Mouse (Mus musculus): ENCODE results near the gene Capn8. TPM values are rescaled to one million over a fixed set of nuclear protein-coding genes. Genes with fewer than 3 reads are reported as not detected.

Capn8 gene
- polyA plus RNA-seq, 1 experiment from 2014 or later, result not detected

DNA sequence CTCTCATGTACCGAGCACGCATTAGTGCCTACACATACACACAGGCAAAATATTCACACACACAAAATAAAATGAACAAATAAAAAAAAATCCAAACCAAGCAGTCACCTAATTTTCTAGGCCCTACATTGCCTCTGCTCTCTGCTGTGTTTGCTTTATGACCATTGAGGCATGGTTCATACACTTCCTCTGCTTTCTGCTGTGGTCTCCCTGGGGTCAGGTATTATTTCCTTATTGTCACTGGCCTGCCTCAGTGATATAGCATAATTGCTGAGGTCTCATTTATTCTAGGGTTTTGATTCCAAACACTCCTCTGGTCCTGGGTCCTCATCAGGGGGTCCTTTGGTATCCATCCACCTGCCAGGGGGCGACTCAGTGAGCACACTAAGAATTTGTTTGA lies 39.2 kb upstream of the Capn8 start:
- no peak overlapping the region for H3K9ac ChIP-seq (replicated peaks)
- ATAC-seq (ENCODE audit: insufficient number of reproducible peaks, insufficient read depth, low FRiP score, low TSS enrichment, low read depth), result no peak
- H3K4me3 ChIP-seq (replicated peaks), result no peak overlapping the region
- peaks cover 29% of the 10 kb centered on the region for H3K4me1 ChIP-seq (replicated peaks)
- H3K36me3 ChIP-seq, result no peaks in the 10 kb centered on the region
- no peak overlapping the region for H3K4me2 ChIP-seq
- no peak overlapping the region for H3K27ac ChIP-seq
- peaks cover 26% of the 10 kb centered on the region for H3K27me3 ChIP-seq
- no peaks in the 10 kb centered on the region for H3K9me3 ChIP-seq
- 86% methylated on average over 3 of the region's 3 CpGs for WGBS

- no peak overlapping the region for H3K4me3 ChIP-seq (replicated peaks)
- peaks cover 26% of the 10 kb centered on the region for H3K27me3 ChIP-seq
- no peaks in the 10 kb centered on the region for H3K36me3 ChIP-seq
- no peak for ATAC-seq (ENCODE audit: insufficient number of reproducible peaks, insufficient read depth, low FRiP score, low TSS enrichment, low read depth)
- 43% methylated on average over 13 of the region's 13 CpGs for WGBS
- H3K9ac ChIP-seq (replicated peaks), result no peak overlapping the region
- H3K4me2 ChIP-seq, result 0 out of 2 replicates have a peak overlapping the region, but pooled peaks have one; percentile 35
- H3K9me3 ChIP-seq, result no peaks in the 10 kb centered on the region
- no peak overlapping the region for H3K27ac ChIP-seq
- H3K4me1 ChIP-seq (replicated peaks), result peaks cover 17% of the 10 kb centered on the region
Observed at GRCm38 (mm10) chr1:182527261-182527766, 37.5 kb upstream of the Capn8 start.

DNA sequence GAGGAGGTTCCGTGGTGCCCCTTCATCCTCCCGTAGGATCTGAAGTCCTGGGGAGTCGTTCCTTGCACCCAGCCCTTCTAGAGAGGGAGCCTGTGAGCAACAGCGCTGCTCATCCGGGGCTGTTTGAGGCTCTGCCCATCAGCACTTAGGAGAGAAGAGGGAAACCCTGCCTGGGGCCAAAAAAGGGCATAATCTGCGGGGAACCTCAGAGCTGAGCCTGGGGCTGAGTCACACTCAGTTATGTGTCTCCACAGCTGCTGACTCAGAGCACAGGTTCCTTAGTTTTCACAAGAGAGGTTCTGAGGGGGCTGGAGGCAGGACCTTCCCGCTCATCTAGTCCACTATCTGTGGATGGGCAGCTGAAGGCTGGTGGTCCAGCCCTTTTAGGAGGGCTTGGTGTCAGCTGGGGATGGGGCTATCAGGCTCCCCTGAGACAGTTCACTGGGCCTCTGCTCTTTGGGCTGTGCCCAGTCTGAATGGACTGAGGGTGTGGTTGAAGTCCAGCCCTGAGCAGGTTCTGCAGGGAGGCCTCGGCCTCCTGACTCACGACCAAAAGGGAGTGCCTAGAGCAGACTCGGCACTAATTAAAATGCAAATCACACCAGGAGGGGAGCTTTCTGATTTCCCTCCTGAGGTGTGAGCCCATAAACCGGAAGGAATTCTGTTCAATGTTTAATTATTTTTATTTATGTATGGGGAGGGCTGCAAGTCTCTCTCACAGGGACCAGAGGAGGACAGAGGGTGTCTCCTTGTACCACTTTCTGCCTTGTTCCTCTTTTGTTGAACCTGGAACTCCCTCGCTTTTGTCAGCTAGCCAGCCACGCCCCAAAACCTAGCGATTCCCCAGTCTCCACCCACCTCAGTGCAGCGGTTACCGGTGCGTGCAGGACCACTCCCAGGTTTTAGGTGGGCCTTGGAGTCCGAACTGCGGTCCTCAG lies 36.6 kb upstream of the Capn8 start:
- H3K9ac ChIP-seq (replicated peaks), result 0 out of 2 replicates have a peak overlapping the region, but pooled peaks have one; percentile 19
- peak; percentile 59; the same call in 1 of the 2 replicates for ATAC-seq (ENCODE audit: insufficient number of reproducible peaks, insufficient read depth, low FRiP score, low TSS enrichment, low read depth)
- H3K27ac ChIP-seq, result no peak overlapping the region
- H3K4me2 ChIP-seq, result peak overlapping the region; percentile 35
- 6% methylated on average over 19 of the region's 19 CpGs for WGBS
- peaks cover 26% of the 10 kb centered on the region for H3K27me3 ChIP-seq
- H3K4me3 ChIP-seq (replicated peaks), result no peak overlapping the region
- H3K4me1 ChIP-seq (replicated peaks), result peaks cover 17% of the 10 kb centered on the region
- peaks cover 6% of the 10 kb centered on the region; the same call in 1 of the 2 replicates for H3K9me3 ChIP-seq
- no peaks in the 10 kb centered on the region for H3K36me3 ChIP-seq

DNA sequence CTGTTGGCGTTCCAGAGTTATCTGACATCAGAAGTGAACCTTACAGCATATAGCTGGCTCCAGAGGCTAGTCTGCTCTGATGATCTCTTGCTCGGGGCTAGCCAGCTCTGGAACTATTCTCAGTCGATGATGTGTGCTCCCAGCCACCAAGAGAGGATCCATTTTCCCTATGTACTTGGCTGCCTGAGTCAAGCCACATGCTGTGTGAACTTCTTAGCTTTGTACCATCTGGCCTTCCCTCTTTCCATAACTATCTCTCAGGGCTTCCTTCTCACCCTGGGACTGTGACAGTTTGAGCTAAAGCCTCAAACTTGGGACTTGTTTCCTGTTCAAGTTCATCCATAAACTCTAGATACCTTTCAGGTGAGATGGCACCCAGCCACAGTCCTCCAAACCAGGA lies 31.2 kb upstream of the Capn8 start:
- Histone ChIP-seq H3K27me3 (peaks cover 2% of the 10 kb centered on the region), H3K4me1 (replicated peaks) (peaks cover 1% of the 10 kb centered on the region), H3K4me3 (replicated peaks) (no peak overlapping the region), H3K9ac (replicated peaks) (no peak overlapping the region), H3K36me3 (no peaks in the 10 kb centered on the region), H3K27ac (no peak overlapping the region), H3K4me2 (no peak overlapping the region), H3K9me3 (peaks cover 6% of the 10 kb centered on the region; the same call in 1 of the 2 replicates)
- 74% methylated on average over 3 of the region's 3 CpGs for WGBS
- no peak for ATAC-seq (ENCODE audit: insufficient number of reproducible peaks, insufficient read depth, low FRiP score, low TSS enrichment, low read depth)

DNA sequence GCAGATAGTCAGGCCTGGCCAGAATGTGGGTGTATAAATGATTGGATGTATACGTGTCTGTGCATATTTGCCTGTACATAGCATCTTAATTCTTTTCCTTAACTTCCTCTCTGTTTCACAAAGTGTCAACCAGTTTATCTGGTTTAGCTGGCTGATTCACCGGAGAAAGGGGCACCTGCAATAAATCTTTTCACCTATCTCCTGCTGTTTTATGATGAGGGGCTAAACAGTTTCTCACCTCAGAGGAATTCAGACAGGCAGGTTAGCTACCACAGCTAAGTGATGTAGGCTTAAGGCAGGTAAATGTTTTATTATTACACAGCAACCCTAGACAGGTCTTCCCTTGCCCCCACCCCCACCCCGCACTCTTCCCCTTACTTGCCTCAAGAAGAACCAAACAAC lies 29.7 kb upstream of the Capn8 start:
- no peak for ATAC-seq (ENCODE audit: insufficient number of reproducible peaks, insufficient read depth, low FRiP score, low TSS enrichment, low read depth)

DNA sequence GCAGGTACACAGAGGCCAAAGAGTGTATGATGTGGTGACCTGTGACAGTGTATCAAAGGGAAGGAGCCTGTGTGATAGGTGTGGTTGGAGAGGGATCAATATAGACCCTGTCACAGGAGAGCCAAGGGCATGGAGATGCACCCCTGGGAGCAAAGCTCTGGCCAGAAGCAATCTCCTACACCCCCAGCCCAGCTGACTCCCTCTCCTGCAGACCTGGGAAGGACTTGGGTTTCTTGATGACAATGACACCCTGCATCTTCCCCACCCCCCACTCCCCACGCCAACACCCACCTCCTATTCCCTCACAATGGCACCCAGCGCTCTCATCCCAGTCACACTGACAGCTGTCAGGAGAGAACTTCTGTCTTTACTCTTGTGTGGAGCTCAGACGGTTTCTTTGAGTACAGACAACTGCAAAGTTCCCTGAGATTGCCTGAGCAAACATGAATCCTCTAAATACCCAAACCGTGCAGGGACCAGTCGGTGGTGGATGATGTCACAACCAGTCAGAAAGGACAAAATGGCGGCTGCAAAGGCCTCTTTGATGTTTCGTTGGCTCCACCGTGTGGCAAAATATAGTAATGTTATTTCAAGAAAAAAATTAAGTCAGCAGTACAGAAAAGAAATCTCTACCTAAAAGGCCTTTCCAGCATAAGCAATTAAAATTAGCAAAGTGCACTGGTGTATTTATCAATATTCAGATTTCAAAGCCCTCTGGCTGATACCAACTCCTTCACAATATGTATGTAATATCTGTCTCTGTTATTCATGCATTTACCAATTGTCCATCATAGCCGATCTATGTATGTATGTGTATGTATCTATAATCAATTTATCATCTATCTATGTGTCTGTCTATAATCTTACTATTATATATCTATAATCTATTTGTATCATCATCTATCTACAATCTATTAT lies 25.5 kb upstream of the Capn8 start:
- Histone ChIP-seq H3K36me3 (no peaks in the 10 kb centered on the region), H3K27ac (no peak overlapping the region; the same call in 1 of the 2 replicates), H3K9ac (replicated peaks) (peak overlapping the region; percentile 62), H3K9me3 (no peaks in the 10 kb centered on the region), H3K4me1 (replicated peaks) (peaks cover 4% of the 10 kb centered on the region; the same call in 1 of the 2 replicates), H3K4me2 (peak overlapping the region; percentile 61), H3K27me3 (no peaks in the 10 kb centered on the region), H3K4me3 (replicated peaks) (peak overlapping the region; percentile 40)
- ATAC-seq (ENCODE audit: insufficient number of reproducible peaks, insufficient read depth, low FRiP score, low TSS enrichment, low read depth), result no peak
- WGBS, result 21% methylated on average over 9 of the region's 9 CpGs

More for the DNA sequence above, 29.7 kb upstream of the Capn8 start:
- no peaks in the 10 kb centered on the region for H3K36me3 ChIP-seq
- H3K27me3 ChIP-seq, result no peaks in the 10 kb centered on the region
- no peak overlapping the region for H3K27ac ChIP-seq
- 57% methylated on average over 3 of the region's 3 CpGs for WGBS
- no peak overlapping the region for H3K9ac ChIP-seq (replicated peaks)
- H3K4me2 ChIP-seq, result no peak overlapping the region
- H3K9me3 ChIP-seq, result peaks cover 6% of the 10 kb centered on the region; the same call in 1 of the 2 replicates
- peaks cover 4% of the 10 kb centered on the region; the same call in 1 of the 2 replicates for H3K4me1 ChIP-seq (replicated peaks)
- no peak overlapping the region for H3K4me3 ChIP-seq (replicated peaks)

DNA sequence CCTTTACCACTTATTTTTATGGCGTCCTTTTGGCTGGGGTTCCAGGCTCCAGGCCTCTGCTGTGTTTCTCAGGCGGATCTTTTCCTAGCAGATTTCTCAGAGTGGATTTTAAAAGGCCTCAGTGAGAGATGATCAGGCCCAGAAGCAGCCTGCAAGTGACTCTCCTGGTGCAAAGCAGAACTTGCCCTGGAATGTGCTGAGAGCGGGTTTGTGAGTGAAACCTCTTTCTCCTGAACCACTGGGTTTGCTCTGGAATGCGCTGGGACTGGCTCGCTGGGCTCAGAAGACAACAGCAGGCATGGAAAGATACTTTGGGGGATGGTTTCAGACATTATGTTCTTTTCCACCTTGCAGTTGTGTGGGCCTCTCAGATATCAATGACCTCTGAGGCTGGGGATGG lies 22.7 kb upstream of the Capn8 start:
- peaks cover 4% of the 10 kb centered on the region; the same call in 1 of the 2 replicates for H3K4me1 ChIP-seq (replicated peaks)
- no peak overlapping the region for H3K4me2 ChIP-seq
- H3K27me3 ChIP-seq, result no peaks in the 10 kb centered on the region
- no peak overlapping the region for H3K4me3 ChIP-seq (replicated peaks)
- H3K9ac ChIP-seq (replicated peaks), result no peak overlapping the region
- no peak for ATAC-seq (ENCODE audit: insufficient number of reproducible peaks, insufficient read depth, low FRiP score, low TSS enrichment, low read depth)
- H3K27ac ChIP-seq, result no peak overlapping the region
- no peaks in the 10 kb centered on the region for H3K36me3 ChIP-seq
- H3K9me3 ChIP-seq, result 0 out of 2 replicates have a peak, but pooled peaks cover 5% of the 10 kb centered on the region
- WGBS, result 61% methylated on average over 5 of the region's 5 CpGs

DNA sequence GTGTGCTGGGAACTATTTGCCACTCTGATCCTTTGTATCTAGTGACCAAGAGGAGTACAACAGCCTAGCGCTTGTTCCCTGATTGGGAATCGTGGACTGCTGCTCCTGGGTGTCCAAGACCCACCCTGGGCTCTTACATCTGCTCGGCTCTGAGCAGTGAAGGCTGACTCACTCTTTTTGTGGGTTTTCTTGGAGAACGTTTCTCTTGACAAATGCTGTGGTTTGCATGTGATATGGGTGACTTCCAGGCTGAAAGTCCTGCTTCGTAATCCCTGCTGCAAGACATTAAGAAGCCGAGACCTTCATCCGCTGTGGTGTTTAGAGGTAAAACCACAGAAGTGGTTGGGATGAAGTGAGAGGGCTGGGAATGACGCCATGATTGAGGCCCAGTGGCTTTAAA lies 21.7 kb upstream of the Capn8 start:
- Histone ChIP-seq H3K4me2 (no peak overlapping the region), H3K4me3 (replicated peaks) (no peak overlapping the region), H3K27me3 (no peaks in the 10 kb centered on the region), H3K4me1 (replicated peaks) (peaks cover 4% of the 10 kb centered on the region; the same call in 1 of the 2 replicates), H3K36me3 (no peaks in the 10 kb centered on the region), H3K9me3 (0 out of 2 replicates have a peak, but pooled peaks cover 5% of the 10 kb centered on the region), H3K27ac (no peak overlapping the region), H3K9ac (replicated peaks) (no peak overlapping the region)
- 85% methylated on average over 8 of the region's 8 CpGs for WGBS
- no peak for ATAC-seq (ENCODE audit: insufficient number of reproducible peaks, insufficient read depth, low FRiP score, low TSS enrichment, low read depth)

GRCm38 (mm10) chr1:182543906-182544305 lies 20.9 kb upstream of the Capn8 start:
- Histone ChIP-seq H3K4me1 (replicated peaks) (peaks cover 2% of the 10 kb centered on the region; the same call in 1 of the 2 replicates), H3K9me3 (0 out of 2 replicates have a peak, but pooled peaks cover 5% of the 10 kb centered on the region), H3K4me3 (replicated peaks) (no peak overlapping the region), H3K27ac (no peak overlapping the region), H3K9ac (replicated peaks) (no peak overlapping the region), H3K4me2 (no peak overlapping the region), H3K27me3 (no peaks in the 10 kb centered on the region), H3K36me3 (no peaks in the 10 kb centered on the region)
- no peak for ATAC-seq (ENCODE audit: insufficient number of reproducible peaks, insufficient read depth, low FRiP score, low TSS enrichment, low read depth)
- WGBS, result 78% methylated on average over 1 of the region's 1 CpGs

GRCm38 (mm10) chr1:182550761-182551160 lies 14.0 kb upstream of the Capn8 start:
- H3K36me3 ChIP-seq, result no peaks in the 10 kb centered on the region
- no peak for ATAC-seq (ENCODE audit: insufficient number of reproducible peaks, insufficient read depth, low FRiP score, low TSS enrichment, low read depth)
- H3K9me3 ChIP-seq, result 0 out of 2 replicates have a peak, but pooled peaks cover 5% of the 10 kb centered on the region
- no peaks in the 10 kb centered on the region for H3K27me3 ChIP-seq
- 0 out of 2 replicates have a peak, but pooled peaks cover 4% of the 10 kb centered on the region for H3K4me1 ChIP-seq (replicated peaks)
- H3K9ac ChIP-seq (replicated peaks), result no peak overlapping the region
- WGBS, result 68% methylated on average over 8 of the region's 8 CpGs
- no peak overlapping the region for H3K27ac ChIP-seq
- H3K4me3 ChIP-seq (replicated peaks), result no peak overlapping the region
- no peak overlapping the region for H3K4me2 ChIP-seq

All from limb, embryonic 12.5 days (tissue).